Mouse (Mus musculus) cerebellum, postnatal 10 days (tissue): ENCODE measurements around the gene Kmt5a.
"Not testable (repeated sequence)": the region's sequence is repeated elsewhere in the genome, so short reads cannot be mapped to it uniquely, and the experiment has no call there.

Source experiments
- DNase-seq, 2 experiments: peaks; one replicate each; pipeline ENCODE4 v3.0.0; 2021; ENCODE audit warnings: mixed read lengths in 2 of 2

The Kmt5a gene

DNA sequence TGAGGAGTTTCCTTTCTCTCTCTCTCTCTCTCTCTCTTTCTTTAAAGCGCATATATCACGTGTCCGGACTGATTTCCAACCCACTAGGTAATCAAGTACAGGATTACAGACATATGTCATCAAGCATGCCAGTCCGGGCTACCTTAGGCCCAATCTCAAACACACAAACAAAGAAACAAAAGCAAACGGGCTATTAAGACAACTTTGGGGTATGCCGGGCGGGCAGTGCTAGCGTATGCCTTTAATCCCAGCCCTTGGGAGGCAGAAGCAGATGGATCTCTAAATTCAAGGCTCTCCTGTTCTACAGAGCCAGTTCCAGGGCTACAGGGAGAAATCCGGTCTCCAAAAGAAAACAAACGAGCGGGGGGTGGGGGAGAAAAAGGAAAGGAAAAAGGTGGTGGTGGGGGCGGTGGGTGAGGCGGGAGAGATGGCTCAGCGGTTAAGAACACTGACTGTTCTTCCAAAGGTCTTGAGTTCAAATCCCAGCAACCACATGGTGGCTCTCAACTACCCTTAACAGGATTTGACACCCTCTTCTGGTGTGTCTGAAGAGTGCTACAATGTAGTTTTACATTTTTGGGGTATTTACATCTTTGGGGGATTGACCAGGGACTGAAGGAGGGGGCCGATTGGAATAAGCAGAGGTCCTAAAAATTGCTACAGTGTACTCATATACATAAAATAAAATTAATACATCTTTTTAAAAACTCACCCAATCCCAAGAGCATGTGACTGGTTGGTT, 44.1 kb downstream of the Kmt5a start:
- DNase-seq = peak in 1 of 2 experiments; percentile 36

DNA sequence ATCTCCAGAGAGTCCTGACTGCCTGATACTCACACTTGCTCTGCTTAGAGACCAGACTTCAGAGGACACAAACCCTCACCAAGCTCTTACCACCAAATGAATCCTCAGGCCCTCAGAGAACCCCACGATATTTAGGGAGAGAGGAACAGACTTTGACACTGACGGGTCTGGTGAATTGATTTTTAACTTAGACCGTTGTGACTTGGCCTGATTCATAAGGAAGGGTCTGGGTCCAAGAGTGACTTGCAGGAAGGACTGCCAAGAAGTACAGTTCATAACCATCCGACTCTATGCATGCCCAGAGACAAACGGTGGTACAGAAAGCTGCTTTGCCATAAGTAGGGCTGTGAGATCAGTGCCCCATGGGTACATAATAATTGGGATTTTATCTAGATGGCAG, 45.9 kb downstream of the Kmt5a start:
- DNase-seq = no peak

DNA sequence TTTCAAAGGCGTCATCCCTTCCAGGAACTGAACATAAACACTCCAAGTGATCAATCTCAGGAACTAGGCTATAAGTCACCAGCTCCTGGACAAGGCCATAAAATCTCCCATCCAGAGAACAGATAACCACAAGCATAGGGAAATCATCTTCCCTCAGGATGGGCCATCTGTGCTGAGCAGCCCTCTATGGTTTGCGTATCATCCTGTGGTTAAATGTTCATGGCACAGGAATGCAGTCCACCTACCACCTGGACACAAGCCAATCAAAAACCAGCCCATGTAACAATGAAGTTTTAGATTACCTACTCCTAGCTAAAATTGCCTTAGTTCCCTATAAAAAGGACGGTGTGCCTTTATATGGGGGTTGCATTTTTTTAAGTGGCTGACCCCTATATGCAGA, 49.2 kb downstream of the Kmt5a start:
- no peak for DNase-seq

DNA sequence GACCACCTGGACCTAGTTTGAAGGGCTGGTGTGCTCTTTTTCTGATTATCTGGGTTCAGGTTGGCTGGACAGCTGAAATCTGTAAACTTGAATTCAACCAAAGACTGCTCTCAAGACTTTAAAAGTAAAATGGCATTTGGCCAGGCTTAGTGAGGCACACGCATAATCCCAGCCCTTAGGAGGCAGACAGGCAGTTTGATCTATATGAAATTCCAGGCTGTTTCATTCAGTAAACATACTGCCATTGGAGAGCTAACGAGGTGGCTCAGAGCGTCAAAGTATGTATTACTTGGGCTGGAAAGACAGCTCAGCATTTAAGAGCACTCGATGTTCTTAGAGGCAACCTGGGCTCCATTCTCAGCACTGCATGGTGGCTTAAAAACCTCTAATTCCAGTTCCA, 52.0 kb downstream of the Kmt5a start:
- DNase-seq = no peak

DNA sequence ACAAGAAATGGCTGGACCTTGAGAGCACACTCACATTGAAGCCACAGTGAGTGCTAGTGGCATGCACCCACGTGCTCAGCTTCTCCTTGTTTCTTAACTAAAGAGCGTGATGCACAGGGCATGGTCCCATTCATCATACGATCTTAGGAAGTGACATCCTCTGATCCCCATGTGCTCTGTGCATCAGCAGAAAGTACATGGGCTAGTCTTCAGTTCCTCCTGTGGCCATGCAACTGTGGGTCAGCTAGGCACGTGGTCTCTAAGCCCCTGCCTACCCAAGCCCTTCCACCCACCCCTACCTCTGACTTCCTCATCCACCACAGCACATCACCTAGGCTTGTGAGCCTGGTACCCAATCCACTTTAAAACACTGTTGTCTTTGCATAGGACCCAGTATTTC, 52.9 kb downstream of the Kmt5a start:
- no peak for DNase-seq

DNA sequence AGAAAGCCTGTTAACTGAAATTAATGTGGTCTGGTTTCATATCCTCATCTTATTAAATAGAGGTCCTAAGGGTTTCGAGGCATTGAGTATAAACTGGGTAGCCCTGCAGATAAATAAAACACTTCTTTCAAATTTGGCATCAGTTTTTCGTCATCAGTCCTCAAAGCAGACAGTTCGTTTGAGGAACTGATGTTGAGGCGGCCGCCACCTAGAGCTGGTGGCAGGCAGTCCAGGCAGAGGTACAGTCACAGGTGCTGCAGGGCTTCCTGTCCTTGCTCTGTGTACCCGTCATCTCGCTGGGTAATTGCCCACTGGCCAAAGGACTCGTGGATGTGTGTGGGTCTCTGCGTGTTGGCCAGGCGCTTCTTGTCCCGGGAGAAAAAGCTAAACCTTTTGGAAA, 53.7 kb downstream of the Kmt5a start:
- DNase-seq = no peak

DNA sequence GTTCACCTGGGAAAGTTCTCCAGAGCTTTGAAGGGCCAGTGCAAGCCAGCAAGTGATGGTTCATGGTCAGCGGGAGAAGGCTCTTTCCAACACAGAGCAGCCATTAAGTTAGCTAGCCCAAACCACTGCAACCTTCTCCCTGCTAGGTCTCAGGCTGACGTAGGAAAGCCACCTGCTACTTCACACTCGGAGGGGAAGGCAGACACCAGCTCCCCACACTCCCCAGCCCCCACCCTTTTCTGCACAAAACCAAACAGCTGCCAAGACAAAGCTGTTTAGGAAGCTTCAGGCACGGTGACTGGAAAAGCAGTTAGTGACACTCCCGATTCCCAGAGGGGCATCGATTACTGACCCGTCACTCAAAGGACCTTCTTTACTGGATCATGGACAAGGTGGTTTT, 55.8 kb downstream of the Kmt5a start:
- no peak for DNase-seq

DNA sequence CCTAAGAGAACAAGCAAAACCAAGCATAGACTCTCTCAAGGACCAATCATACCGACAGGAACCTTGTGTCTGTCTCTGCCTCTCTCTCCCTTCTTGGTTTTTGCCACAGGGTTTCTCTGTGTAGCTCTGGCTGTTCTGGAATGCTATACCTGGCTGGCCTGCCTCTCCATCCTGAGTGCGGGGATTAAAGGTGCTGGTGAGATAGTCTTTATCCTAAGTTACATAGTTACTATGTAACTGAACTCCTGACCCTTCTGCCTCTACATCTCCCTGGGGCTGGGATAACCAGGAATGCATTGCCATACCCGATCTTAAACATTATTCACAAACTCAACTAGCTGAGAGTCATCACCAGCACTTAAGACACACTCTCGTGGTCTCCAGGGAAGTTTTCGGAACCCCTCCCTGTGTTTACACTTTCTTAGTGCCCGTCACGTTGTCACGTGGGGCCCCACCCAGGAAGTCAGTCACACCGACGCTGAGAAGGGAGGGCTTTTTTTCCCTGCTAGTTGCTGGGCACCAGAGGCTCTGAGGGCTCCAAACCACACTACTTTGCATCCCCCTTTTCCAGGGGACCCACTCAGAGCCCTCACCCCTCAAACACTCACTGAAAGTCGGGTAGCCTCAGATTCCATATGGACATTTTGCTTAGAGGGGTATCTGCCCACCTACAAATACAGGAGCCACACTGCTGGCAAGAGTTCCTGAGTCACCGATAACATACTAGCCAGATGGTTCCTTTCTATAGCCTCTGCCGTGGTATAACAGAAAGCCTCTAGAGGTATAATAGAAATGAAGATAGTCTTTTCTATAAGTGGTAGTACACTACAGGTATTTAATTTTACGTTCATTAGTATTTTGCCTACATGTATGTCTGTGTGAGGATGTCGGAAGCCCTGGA, 57.1 kb downstream of the Kmt5a start:
- no peak for DNase-seq

DNA sequence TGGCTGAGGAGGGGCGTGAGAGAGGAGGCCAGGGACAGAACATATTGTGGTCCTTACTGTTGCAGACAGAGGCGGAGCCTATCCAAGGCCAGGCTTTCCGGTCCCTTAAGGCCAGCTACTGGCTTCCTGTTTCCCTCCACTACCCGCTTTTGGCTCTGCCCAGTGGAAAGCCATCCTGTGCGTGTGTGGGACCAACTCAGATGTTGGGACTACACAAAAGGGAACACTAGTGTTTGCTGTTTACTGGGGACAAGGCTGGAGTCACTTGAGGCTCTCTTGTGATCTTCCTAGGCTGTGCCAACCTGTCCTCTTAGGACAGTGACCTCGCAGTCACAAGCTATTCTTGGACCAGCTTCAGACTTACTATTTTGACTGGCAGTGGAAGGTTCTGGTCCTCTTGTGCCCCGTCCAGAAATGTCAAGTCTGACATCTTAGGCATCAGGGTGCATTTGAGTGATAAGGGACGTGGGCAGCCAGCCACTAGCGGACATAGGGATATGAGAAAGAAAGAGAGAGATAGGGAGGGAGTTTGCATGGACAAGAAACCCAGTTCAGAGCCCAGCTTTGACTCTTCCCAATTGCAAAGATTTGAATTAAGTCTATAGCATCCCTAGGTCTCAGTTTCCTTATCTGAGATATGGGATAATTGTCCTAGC, 58.6 kb downstream of the Kmt5a start:
- DNase-seq = no peak

DNA sequence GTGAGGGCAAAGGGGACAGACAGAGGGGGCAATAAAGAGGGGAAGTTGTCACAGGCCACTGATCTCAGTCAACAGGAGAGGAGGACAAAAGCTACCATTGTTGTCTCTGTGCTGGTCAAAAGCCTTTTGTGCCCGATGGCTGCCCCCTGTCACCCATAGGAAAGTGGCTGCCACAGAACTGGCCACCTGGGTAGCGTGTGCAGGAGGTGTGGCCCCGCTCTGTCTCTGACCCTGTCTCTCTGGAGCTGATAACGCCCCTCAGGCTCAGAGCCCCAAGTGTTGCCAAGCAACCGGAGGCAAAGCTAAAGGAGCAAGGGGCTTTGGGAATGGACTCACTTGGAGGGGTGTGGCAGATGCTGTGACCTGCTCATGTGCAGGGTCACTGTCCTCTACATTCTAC, 59.3 kb downstream of the Kmt5a start:
- no peak for DNase-seq

DNA sequence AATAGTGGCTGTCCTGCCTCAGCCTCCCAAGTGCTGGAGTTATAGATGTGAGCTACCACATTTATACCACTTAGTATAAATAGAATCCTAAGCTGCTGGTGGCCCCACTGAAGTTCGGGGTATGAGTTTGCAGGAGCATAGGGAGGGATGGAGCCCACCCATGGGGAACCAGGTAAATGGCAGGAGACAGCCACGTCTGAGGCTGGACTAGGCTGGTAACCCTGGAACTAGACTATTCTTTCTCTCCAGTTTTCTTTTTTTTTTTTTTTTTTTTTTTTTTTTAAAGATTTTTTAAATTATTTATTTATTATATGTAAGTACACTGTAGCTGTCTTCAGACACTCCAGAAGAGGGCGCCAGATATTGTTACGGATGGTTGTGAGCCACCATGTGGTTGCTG, 60.3 kb downstream of the Kmt5a start:
- DNase-seq = not testable (repeated sequence)

DNA sequence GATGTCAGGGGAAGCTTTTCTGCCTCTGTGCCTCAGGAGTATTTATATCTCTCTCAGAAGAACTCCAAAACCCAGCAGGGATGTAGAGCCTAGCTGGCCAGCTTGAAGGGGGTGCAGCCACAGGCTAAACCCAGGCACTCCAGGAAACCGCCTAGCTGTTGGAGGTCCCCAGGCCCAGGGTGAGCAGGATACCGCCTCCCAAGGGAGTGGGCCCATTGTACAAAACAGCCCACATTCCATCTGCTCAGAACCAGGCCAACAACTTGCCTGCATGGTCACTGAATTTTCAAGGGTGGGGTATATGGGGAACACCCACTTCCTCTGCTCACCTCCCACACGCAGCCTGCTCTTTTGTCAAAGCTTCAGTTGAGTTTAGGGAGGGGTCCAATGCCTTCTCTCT, 60.8 kb downstream of the Kmt5a start:
- no peak for DNase-seq

DNA sequence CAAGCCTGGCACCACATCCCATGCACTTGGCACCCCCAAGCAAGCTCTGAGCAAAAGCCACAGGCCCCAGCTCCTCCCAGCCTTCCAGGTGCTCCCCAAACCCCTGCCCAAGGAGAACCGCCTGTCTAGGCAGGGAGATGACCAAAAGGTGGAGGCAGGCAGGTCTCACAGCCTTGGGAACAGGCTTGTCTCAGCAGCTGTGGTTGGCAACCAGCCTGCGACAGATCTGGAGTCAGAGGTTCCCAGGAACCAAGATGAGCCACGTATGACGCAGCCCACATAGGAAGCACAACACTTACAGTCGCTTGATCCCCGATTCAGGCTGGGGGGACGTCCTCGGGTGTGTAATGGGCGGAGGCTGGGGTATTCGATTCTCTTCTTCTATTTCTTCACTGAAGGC, 61.8 kb downstream of the Kmt5a start:
- no peak for DNase-seq

DNA sequence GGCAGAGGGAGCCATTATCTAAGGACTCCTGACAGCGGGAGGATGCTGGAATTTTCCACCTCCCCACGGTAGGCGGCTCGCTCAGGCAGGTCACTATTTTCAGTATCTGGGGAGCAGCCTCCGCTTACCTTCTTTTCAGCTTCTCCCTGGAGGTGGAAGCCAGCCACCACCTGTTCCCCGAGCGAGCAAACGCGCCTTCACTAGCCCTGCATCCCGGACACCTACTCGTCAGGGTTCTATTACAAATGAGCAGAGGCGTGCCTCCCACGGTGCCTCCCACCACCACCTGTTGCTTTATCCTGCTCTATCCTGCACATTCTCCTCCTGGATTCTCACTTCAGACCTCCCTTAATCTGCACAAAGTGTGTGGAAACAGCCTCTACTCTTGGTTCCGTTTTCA, 64.0 kb downstream of the Kmt5a start:
- DNase-seq = no peak

DNA sequence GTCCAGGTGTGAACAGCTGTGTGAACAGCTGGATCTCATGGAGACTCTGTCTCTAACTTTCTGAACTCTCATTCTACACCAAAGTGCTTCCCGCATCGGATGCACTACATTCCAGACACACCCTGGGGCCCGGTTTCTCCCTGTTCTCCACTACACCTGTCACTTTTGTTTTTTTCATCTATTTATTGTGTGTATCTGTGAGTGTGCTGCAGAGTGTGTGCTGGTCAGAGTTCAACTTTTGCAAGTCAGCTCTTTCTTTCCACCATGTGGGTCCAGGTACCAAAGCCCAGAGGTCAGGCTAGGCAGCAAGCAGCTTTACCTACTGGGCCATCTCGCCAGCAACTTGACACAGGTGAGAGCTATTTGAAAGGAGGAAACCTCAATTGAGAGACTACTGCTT, 65.5 kb downstream of the Kmt5a start:
- DNase-seq = no peak

DNA sequence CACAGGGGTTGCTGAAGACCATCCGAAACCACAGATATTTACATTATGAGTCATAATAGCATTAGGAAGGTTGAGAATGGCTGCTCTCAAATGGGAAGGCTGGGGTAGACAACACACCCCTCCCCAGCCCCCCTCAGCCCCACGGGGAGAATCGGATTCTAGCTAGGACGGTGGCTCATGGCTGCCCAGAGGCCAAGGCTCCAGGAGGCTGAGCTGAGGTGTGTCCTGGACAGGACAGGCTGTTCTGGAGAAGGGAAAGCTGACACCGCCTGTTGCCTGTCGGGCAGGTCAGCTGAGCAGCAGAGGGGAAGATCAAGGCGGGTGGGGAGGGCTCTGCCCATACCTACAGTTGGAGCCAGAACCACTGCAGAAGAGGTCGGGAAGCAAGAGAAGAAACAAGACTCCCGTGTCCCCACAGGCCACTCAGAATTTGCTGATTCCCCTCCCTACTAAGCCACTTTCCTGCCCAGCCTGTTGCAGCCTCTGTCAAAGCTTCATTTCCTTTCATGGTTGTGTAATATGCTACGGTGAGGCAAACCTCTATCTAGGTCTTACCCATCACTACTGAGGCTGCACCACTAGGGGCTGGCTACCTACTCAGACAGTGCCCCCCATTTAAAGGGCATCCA, 67.1 kb downstream of the Kmt5a start:
- no peak for DNase-seq

DNA sequence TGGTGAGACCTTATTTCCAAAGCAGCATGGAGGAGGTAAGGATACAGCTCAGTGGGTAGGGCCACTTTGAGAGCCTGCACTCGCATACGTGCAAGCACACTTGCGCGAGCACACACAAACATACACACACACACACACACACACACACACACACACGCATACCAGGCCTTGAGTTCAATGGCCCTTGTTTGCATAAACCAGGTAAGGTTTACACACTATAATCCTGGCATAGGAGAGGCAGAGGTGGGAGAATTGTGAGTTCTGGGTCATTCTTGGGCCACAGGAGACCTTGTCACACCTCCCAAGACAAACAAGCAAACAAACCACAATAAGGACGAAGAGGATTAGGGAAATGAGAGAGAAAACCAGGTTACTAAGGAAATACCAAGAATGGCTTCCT, 69.5 kb downstream of the Kmt5a start:
- no peak for DNase-seq

DNA sequence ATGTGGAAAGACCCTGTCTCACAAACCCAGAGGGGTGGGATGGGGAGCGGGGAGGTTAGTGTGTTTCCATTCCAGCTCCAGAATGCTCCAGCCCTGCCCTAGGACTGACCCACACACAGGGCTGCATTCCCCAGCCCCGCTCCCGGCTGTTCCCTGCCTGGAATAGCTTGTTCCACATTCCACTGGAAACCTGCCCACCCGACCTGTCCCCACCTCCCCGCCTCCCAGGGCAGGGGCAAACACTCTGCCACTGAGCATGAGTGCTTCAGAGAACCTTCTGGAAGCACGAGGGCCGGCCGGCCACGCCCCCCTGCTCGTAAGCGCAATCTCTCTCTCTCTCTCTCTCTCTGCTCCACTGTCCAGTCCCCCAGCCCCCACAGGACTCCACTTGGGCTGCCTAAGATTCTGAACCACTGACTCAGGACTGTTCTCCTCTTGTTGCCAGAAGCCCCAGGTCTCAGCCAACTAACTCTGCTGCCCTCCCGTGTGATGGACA, 70.1 kb downstream of the Kmt5a start:
- DNase-seq = peak in 1 of 2 experiments; percentile 27

DNA sequence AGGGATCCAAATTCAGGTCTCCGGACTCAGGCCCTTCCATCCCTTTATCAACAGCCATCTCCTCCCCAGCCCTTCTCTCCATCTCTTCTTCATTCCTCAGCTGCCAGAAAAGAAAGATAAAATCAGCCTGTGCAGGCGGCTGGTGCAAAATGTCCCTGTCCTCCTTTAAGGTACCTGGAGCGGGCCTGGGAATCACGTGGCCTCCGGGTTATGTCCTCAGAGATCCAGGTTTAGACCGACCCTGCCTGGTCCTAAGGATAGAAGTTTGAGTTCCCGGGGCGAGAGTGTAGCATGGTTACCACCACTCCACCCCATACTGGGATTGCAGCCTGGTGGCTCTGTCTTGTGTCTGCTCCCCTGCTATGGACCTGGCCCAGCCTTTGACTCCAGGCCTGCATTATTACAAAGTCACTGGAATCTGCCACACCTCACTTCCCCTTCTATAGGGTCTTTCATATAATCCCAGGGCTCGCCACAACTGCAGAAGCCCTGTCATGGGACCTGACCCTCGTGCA, 70.9 kb downstream of the Kmt5a start:
- DNase-seq = no peak
